In the genomic region with DNA sequence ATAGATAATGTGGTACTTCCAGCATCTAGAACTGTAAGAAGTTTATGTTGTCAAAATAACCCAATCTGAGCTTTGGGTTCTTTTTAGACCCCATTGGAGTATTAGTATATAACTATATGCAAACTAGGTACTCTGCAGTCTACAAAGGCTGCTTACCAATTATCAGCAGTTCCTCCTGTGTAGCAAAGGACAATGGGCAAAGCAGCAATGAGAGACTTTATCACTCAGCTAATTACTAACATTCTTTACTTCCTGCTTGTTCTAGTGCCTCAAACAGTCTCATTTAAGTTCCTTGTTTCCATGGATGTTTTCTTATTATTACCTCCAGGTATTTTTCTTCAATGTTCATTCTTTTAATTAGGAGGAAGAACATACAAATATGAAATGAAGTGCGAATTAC, we compare ENCODE assay signal across 31 mouse cellular contexts.
"Had no signal": no experiment of that assay in that cellular context is flagged by ENCODE, and none has a peak within 500 bp of the region (broad histone marks: within the 10 kb centered on the region; RNA-seq: fewer than 3 reads in every experiment).

No protein-coding gene starts in this region.

- H3K9me3 ChIP-seq: limb, embryonic 10.5 days; limb, embryonic 12.5 days; limb, embryonic 13.5 days; limb, embryonic 15.5 days; liver, embryonic 12.5 days; liver, embryonic 13.5 days; liver, embryonic 15.5 days; lung, embryonic 15.5 days; midbrain, embryonic 10.5 days; midbrain, embryonic 12.5 days; midbrain, embryonic 13.5 days; midbrain, embryonic 15.5 days; neural tube, embryonic 12.5 days had no signal

- H3K27me3 ChIP-seq: limb, embryonic 12.5 days; limb, embryonic 13.5 days; limb, embryonic 15.5 days; liver, embryonic 12.5 days; liver, embryonic 13.5 days; liver, embryonic 15.5 days; lung, embryonic 15.5 days; megakaryocyte, embryonic 14.5 days; midbrain, embryonic 12.5 days; midbrain, embryonic 13.5 days; midbrain, embryonic 15.5 days; neural tube, embryonic 12.5 days had no signal

- DNase-seq: left cerebral cortex, postnatal 4 days; liver; liver, embryonic 13.5 days; liver, postnatal 0 days; lung, adult 18-20 months; lung, adult 2 months; lung, embryonic 14.5 days; lung, postnatal 10 days; lung, postnatal 14 days; lung, postnatal 36 days; lung, postnatal 4 days; midbrain, embryonic 14.5 days had no signal

- H3K4me3 ChIP-seq: limb, embryonic 10.5 days; limb, embryonic 12.5 days; limb, embryonic 13.5 days; limb, embryonic 15.5 days; liver, embryonic 12.5 days; liver, embryonic 13.5 days; liver, embryonic 15.5 days; lung, embryonic 15.5 days; megakaryocyte, embryonic 14.5 days; midbrain, embryonic 10.5 days; midbrain, embryonic 12.5 days; midbrain, embryonic 13.5 days; midbrain, embryonic 15.5 days; myocyte; neural tube, embryonic 12.5 days had no signal

- H3K4me1 ChIP-seq: limb, embryonic 10.5 days; limb, embryonic 13.5 days; limb, embryonic 15.5 days; liver, embryonic 12.5 days; liver, embryonic 13.5 days; liver, embryonic 15.5 days; lung, embryonic 15.5 days; midbrain, embryonic 10.5 days; midbrain, embryonic 12.5 days; midbrain, embryonic 13.5 days; midbrain, embryonic 15.5 days; neural tube, embryonic 12.5 days had no signal

- ATAC-seq: liver, embryonic 12.5 days; liver, postnatal 0 days; midbrain, embryonic 13.5 days; midbrain, embryonic 15.5 days; midbrain, embryonic 16.5 days had no signal

- H3K9ac ChIP-seq: limb, embryonic 12.5 days; limb, embryonic 13.5 days; limb, embryonic 15.5 days; liver, embryonic 12.5 days; liver, embryonic 13.5 days; liver, embryonic 14.5 days; liver, embryonic 15.5 days; liver, postnatal 0 days; lung, embryonic 14.5 days; lung, embryonic 15.5 days; midbrain, embryonic 12.5 days; midbrain, embryonic 13.5 days; midbrain, embryonic 15.5 days; neural tube, embryonic 12.5 days had no signal

- H3K4me2 ChIP-seq: limb, embryonic 12.5 days; limb, embryonic 13.5 days; limb, embryonic 15.5 days; liver, embryonic 11.5 days; liver, embryonic 12.5 days; liver, embryonic 13.5 days; liver, embryonic 15.5 days; lung, embryonic 14.5 days; lung, embryonic 15.5 days; midbrain, embryonic 11.5 days; midbrain, embryonic 12.5 days; midbrain, embryonic 13.5 days; midbrain, embryonic 15.5 days; neural tube, embryonic 12.5 days had no signal

- H3K36me3 ChIP-seq: limb, embryonic 10.5 days; limb, embryonic 12.5 days; limb, embryonic 13.5 days; limb, embryonic 15.5 days; liver, embryonic 12.5 days; liver, embryonic 13.5 days; liver, embryonic 15.5 days; lung, embryonic 15.5 days; midbrain, embryonic 10.5 days; midbrain, embryonic 12.5 days; midbrain, embryonic 13.5 days; midbrain, embryonic 15.5 days; neural tube, embryonic 12.5 days had no signal

- H3K27ac ChIP-seq: limb, embryonic 10.5 days; limb, embryonic 12.5 days; limb, embryonic 13.5 days; limb, embryonic 15.5 days; liver, embryonic 12.5 days; liver, embryonic 13.5 days; liver, embryonic 14.5 days; liver, embryonic 15.5 days; lung, embryonic 15.5 days; macrophage; midbrain, embryonic 10.5 days; midbrain, embryonic 12.5 days; midbrain, embryonic 13.5 days; midbrain, embryonic 15.5 days; neural tube, embryonic 12.5 days had no signal
